Mouse (Mus musculus): ENCODE data around the gene Dnmt3l.

DNA sequence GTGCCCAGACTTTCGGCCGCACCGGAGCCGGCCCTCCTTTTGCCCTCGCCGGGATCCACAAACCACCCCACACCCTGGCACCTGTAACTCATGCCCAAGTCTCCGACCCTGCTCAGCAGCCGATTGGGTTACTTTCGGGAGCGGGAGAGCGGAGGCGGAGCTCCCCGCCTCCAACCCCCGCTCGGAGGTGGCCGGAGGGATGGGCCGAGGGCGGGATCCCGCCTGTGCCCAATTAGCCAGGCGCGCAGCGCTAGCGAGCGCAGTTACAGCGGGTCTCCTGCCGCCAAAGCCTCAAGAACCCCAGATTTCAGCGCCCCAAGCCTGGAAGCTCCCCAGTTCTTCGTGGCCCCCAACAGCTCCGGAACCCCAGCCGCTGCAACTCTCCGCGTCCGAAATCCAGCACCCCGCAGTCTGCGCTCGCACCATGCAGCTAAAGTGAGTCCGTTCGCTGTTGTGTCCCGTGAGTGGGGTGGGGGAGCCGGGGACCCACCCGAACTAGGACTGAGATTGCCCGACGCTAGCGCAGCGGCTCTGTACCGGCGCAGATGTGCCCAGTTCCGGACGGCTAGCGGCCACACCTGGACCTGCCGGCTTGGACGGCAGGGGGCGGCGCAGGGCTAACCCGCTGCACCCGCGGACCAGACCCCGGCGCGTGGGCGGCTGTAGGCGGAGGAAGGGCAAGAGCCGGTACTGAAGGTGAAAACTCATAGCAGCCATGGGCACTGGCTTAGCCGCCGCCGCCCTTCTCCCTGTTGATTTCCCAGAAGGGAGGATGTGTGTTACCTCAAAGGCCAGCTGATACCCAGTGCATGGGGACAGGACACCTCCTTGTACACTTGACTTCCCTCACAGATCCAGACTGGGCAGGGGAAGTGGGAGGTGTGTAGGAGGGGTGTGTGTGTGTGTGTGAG lies 27.6 kb downstream of the Dnmt3l start, which contains the start of gene Icosl:
- TF ChIP-seq MAFK (IDR thresholded peaks at IDR 0.05; ENCODE audit: insufficient read depth, low read depth, low read length) (no peak), HCFC1 (IDR thresholded peaks at IDR 0.05; ENCODE audit: borderline replicate concordance, insufficient read depth, low read length) (no peak), ZNF384 (IDR thresholded peaks at IDR 0.05; ENCODE audit: low read depth, low read length) (no peak), ZC3H11A (IDR thresholded peaks at IDR 0.05; ENCODE audit: borderline replicate concordance, low read depth, low read length) (no peak)

Measured in ES-E14 (cell line).